Mouse (Mus musculus) myocyte (in vitro differentiated cells): ENCODE data around the gene Wwox.

Experiments used
- CEBPB ChIP-seq: IDR thresholded peaks from 2 replicates; pipeline ENCODE4 v1.6.1; 2011; ENCODE audit warnings: mild to moderate bottlenecking, moderate library complexity; ENCODE audit not compliant: poor library complexity, insufficient read depth, severe bottlenecking
- E2F4 ChIP-seq: IDR thresholded peaks from one replicate; pipeline ENCODE4 v1.6.1; 2011; ENCODE audit warnings: mild to moderate bottlenecking, control low read depth, moderate library complexity; ENCODE audit not compliant: insufficient read depth
- POLR2A ChIP-seq: IDR thresholded peaks from one replicate; pipeline ENCODE4 v1.6.1; 2011; ENCODE audit warnings: low read depth, mild to moderate bottlenecking, control low read depth, moderate library complexity; ENCODE audit not compliant: insufficient read length
- POLR2AphosphoS2 ChIP-seq: IDR thresholded peaks from one replicate; pipeline ENCODE4 v1.6.1; 2011; ENCODE audit warnings: low read depth, control low read depth; ENCODE audit not compliant: insufficient read length
- USF1 ChIP-seq: IDR thresholded peaks from one replicate; pipeline ENCODE4 v1.6.1; 2011; ENCODE audit warnings: low read depth, mild to moderate bottlenecking, control low read depth, moderate library complexity

- no peak for TF ChIP-seq E2F4
- TF ChIP-seq POLR2AphosphoS2: no peak
- TF ChIP-seq CEBPB: no peak
- TF ChIP-seq USF1: no peak
- no peak for TF ChIP-seq POLR2A
Measured at GRCm38 (mm10) chr8:115058193-115058835, 618.9 kb downstream of the Wwox start.
